Mouse (Mus musculus) hindbrain, postnatal 0 days (tissue): Measurements from ENCODE around the gene Rasgef1b. TPM values are rescaled to one million over a fixed set of nuclear protein-coding genes. Genes with fewer than 3 reads are reported as not detected.

Source experiments
- ATAC-seq: fragments of 200-750 bp; cut with Nextera tagmentation; 2 replicates; pipeline ENCODE4 v1.8.0; 2017; ENCODE audit warnings: mild to moderate bottlenecking, moderate TSS enrichment, moderate library complexity
- DNase-seq: peaks from one replicate; pipeline ENCODE4 v3.0.0-alpha.2; 2015; ENCODE audit warnings: low spot score
- H3K27ac ChIP-seq: fragments of 300-500 bp; sonication (generic); 2 replicates; pipeline ENCODE4 v1.5.1; 2014; ENCODE audit warnings: mild to moderate bottlenecking
- H3K27me3 ChIP-seq: fragments of 300-500 bp; sonication (generic); 2 replicates; pipeline ENCODE4 v1.6.1; 2014; ENCODE audit warnings: low read length, mixed read lengths; ENCODE audit not compliant: insufficient read depth
- H3K36me3 ChIP-seq: fragments of 300-500 bp; sonication (generic); 2 replicates; pipeline ENCODE4 v1.6.1; 2014; ENCODE audit warnings: low read length, mixed read lengths; ENCODE audit not compliant: insufficient read depth
- H3K4me1 ChIP-seq: fragments of 300-500 bp; sonication (generic); 2 replicates; pipeline ENCODE4 v1.6.1; 2014; ENCODE audit warnings: antibody characterized with exemption, low read length, mixed read lengths; ENCODE audit not compliant: insufficient read depth
- H3K4me2 ChIP-seq: fragments of 300-500 bp; sonication (generic); 2 replicates; pipeline ENCODE4 v1.6.1; 2014; ENCODE audit warnings: low read depth, mild to moderate bottlenecking, low read length, moderate library complexity, mixed read lengths
- H3K4me3 ChIP-seq: fragments of 300-500 bp; sonication (generic); 2 replicates; pipeline ENCODE4 v1.5.1; 2014; ENCODE audit warnings: low read length
- H3K9ac ChIP-seq: fragments of 300-500 bp; sonication (generic); replicated peaks from 2 replicates; pipeline ENCODE4 v1.6.1; 2014; ENCODE audit warnings: mild to moderate bottlenecking, low read length, moderate library complexity, mixed read lengths
- H3K9me3 ChIP-seq: fragments of 300-500 bp; sonication (generic); 2 replicates; pipeline ENCODE4 v1.6.1; 2016; ENCODE audit warnings: low read length, mixed read lengths
- CTCF ChIP-seq: IDR thresholded peaks from 2 replicates; pipeline ENCODE4 v1.5.1; 2016; ENCODE audit warnings: antibody characterized with exemption, control low read depth, low read depth
- WGBS: fragments of 180-500 bp; shearing (Covaris S2); extraction: QIAGEN DNeasy Blood & Tissue Kit; methylation state at CpG from one replicate; pipeline ENCODE4 v1.1.7; 2014; 5-methylcytosine and 5-hydroxymethylcytosine counted together
- polyA plus RNA-seq: library from polyadenylated mRNA; unstranded; fragments of >200 nt; fragmentation: Nextera tagmentation; extraction: Ambion mirVana; gene quantifications from 2 replicates; pipeline ENCODE4 v1.2.1, GENCODE M21; 2015
- total RNA-seq: library from RNA; depleted of rRNA; stranded (reverse); fragments of >200 nt; gene quantifications from 2 replicates; pipeline ENCODE4 v1.2.3, GENCODE M21; 2014; rRNA removed

The Rasgef1b gene
- total RNA-seq (34.8 and 39.9 TPM in 2 replicates), polyA plus RNA-seq (31.1 and 32.0 TPM in 2 replicates)

- peak; percentile 12; the same call in 1 of the 2 replicates for TF ChIP-seq CTCF
- WGBS: under 1% methylated on average over 44 of the region's 53 CpGs
- DNase-seq (peak; percentile 93), ATAC-seq (peak; percentile 92)
- no peaks in the 10 kb centered on the region for H3K27me3 ChIP-seq
- H3K36me3 ChIP-seq: no peaks in the 10 kb centered on the region
- H3K9ac ChIP-seq: peak within 1 kb of the TSS; percentile 64
- H3K27ac ChIP-seq: peak within 1 kb of the TSS; percentile 85
- 0 out of 2 replicates have a peak, but pooled peaks cover 3% of the 10 kb centered on the region for H3K4me1 ChIP-seq
- peak within 1 kb of the TSS; percentile 81 for H3K4me2 ChIP-seq
- H3K9me3 ChIP-seq: no peaks in the 10 kb centered on the region
- H3K4me3 ChIP-seq: peak within 1 kb of the TSS; percentile 78
Measured at GRCm38 (mm10) chr5:99728649-99729212, at the start of gene Rasgef1b. TSS of gene Rasgef1b (minus strand) at chr5:99729065.

GRCm38 (mm10) chr5:99775342-99775741 lies 46.5 kb upstream of the Rasgef1b start:
- ATAC-seq: peak; percentile 41; the same call in 1 of the 2 replicates
- Histone ChIP-seq H3K36me3 (no peaks in the 10 kb centered on the region), H3K4me2 (no peak overlapping the region), H3K9ac (no peak overlapping the region), H3K4me1 (0 out of 2 replicates have a peak, but pooled peaks cover 10% of the 10 kb centered on the region), H3K27ac (peak overlapping the region; percentile 56), H3K27me3 (no peaks in the 10 kb centered on the region), H3K9me3 (no peaks in the 10 kb centered on the region), H3K4me3 (no peak overlapping the region)
- 55% methylated on average over 16 of the region's 16 CpGs for WGBS
- no peak for TF ChIP-seq CTCF
- peak; percentile 59 for DNase-seq

GRCm38 (mm10) chr5:99773265-99773664 lies 44.4 kb upstream of the Rasgef1b start:
- Histone ChIP-seq H3K4me1 (0 out of 2 replicates have a peak, but pooled peaks cover 10% of the 10 kb centered on the region), H3K27ac (no peak overlapping the region), H3K4me3 (no peak overlapping the region), H3K36me3 (no peaks in the 10 kb centered on the region), H3K27me3 (no peaks in the 10 kb centered on the region), H3K4me2 (0 out of 2 replicates have a peak overlapping the region, but pooled peaks have one; percentile 11), H3K9ac (no peak overlapping the region), H3K9me3 (no peaks in the 10 kb centered on the region)
- ATAC-seq (peak; percentile 86), DNase-seq (peak; percentile 68)
- WGBS: 51% methylated on average over 9 of the region's 9 CpGs
- no peak for TF ChIP-seq CTCF

- H3K27ac ChIP-seq: no peak overlapping the region
- H3K4me3 ChIP-seq: no peak overlapping the region
- no peaks in the 10 kb centered on the region for H3K4me1 ChIP-seq
- ATAC-seq: no peak
- H3K9ac ChIP-seq: no peak overlapping the region
- peak; percentile 59 for DNase-seq
- 63% methylated on average over 3 of the region's 3 CpGs for WGBS
- H3K9me3 ChIP-seq: no peaks in the 10 kb centered on the region
- H3K4me2 ChIP-seq: no peak overlapping the region
- H3K36me3 ChIP-seq: no peaks in the 10 kb centered on the region
- TF ChIP-seq CTCF: no peak
- no peaks in the 10 kb centered on the region for H3K27me3 ChIP-seq
Measured at GRCm38 (mm10) chr5:99764246-99764645, 35.4 kb upstream of the Rasgef1b start.

- H3K4me2 ChIP-seq: no peak overlapping the region
- 40% methylated on average over 5 of the region's 5 CpGs for WGBS
- TF ChIP-seq CTCF: no peak
- no peak overlapping the region for H3K4me3 ChIP-seq
- no peak for ATAC-seq
- 0 out of 2 replicates have a peak, but pooled peaks cover 3% of the 10 kb centered on the region for H3K4me1 ChIP-seq
- no peaks in the 10 kb centered on the region for H3K36me3 ChIP-seq
- no peak overlapping the region for H3K9ac ChIP-seq
- H3K27ac ChIP-seq: no peak overlapping the region
- peak; percentile 28 for DNase-seq
- H3K27me3 ChIP-seq: no peaks in the 10 kb centered on the region
- H3K9me3 ChIP-seq: no peaks in the 10 kb centered on the region
Measured at GRCm38 (mm10) chr5:99758859-99759258, 30.0 kb upstream of the Rasgef1b start.

GRCm38 (mm10) chr5:99753843-99754242 lies 25.0 kb upstream of the Rasgef1b start:
- Histone ChIP-seq H3K9ac (no peak overlapping the region), H3K27ac (peak overlapping the region; percentile 36; the same call in 1 of the 2 replicates), H3K4me3 (peak overlapping the region; percentile 0; the same call in 1 of the 2 replicates), H3K27me3 (no peaks in the 10 kb centered on the region), H3K9me3 (no peaks in the 10 kb centered on the region), H3K36me3 (no peaks in the 10 kb centered on the region), H3K4me2 (peak overlapping the region; percentile 28), H3K4me1 (0 out of 2 replicates have a peak, but pooled peaks cover 2% of the 10 kb centered on the region)
- DNase-seq: peak; percentile 16
- ATAC-seq: peak; percentile 24; the same call in 1 of the 2 replicates
- 58% methylated on average over 12 of the region's 12 CpGs for WGBS
- TF ChIP-seq CTCF: no peak

- no peak for TF ChIP-seq CTCF
- Histone ChIP-seq H3K27ac (peak overlapping the region; percentile 36; the same call in 1 of the 2 replicates), H3K4me1 (no peaks in the 10 kb centered on the region), H3K4me3 (peak overlapping the region; percentile 0; the same call in 1 of the 2 replicates), H3K36me3 (no peaks in the 10 kb centered on the region), H3K4me2 (peak overlapping the region; percentile 28), H3K9ac (no peak overlapping the region), H3K9me3 (no peaks in the 10 kb centered on the region), H3K27me3 (no peaks in the 10 kb centered on the region)
- DNase-seq (peak; percentile 48), ATAC-seq (peak; percentile 51; the same call in 1 of the 2 replicates)
- WGBS: 48% methylated on average over 13 of the region's 13 CpGs
Measured at GRCm38 (mm10) chr5:99753368-99753767, 24.5 kb upstream of the Rasgef1b start.
